Mouse (Mus musculus): ENCODE results near the gene BC037034. TPM values are rescaled to one million over a fixed set of nuclear protein-coding genes. Genes with fewer than 3 reads are reported as not detected.
"Not testable (repeated sequence)": the region's sequence is repeated elsewhere in the genome, so short reads cannot be mapped to it uniquely, and the experiment has no call there.

The BC037034 gene
- total RNA-seq, 2 experiments from 2014 or later, result 62.2 to 65.8 TPM

GRCm38 (mm10) chr5:138226491-138226890, 37.3 kb downstream of the BC037034 start:
- intact Hi-C loops (cut with DNase I), result no loop called here
- no peak for DNase-seq (ENCODE audit: low spot score in 2 of 2)

GRCm38 (mm10) chr5:138225700-138226099, 38.1 kb downstream of the BC037034 start, which contains the start of gene Nxpe5:
Gene Nxpe5 (plus strand): TSS chr5:138225898.
- no peak for DNase-seq (ENCODE audit: low spot score in 2 of 2)
- intact Hi-C loops (cut with DNase I), result no loop called here

GRCm38 (mm10) chr5:138223287-138223686, 40.5 kb downstream of the BC037034 start:
- DNase-seq (ENCODE audit: low spot score in 2 of 2), result peak in 1 of 2 experiments; percentile 5
- intact Hi-C loops (cut with DNase I), result loop anchor here (5.0 kb wide), 1 partner anchor 254 kb away; no protein-coding TSS in a partner anchor

DNA sequence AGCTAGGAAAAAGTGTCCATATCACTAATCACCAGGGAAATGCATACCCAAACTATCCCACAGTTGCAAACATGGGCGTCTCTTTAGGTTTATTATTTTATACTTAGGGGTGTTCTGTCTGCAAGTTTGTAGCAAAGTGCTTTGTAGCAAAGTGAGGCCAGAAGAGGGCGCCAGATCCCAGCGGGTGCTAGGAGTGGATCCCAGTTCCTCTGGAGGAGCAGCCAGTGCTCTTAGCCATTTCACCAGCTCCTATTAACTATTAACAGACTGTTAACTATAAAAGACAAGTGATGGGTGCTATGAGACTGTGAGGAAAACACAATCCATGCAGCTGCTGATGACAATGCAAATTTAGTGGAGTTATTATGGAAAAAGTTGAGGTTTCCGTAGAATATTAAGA, 41.7 kb downstream of the BC037034 start:
- DNase-seq (ENCODE audit: low spot score in 2 of 2), result peak; percentile 81 to 84
- intact Hi-C loops (cut with DNase I), result loop anchor here (5.0 kb wide), 1 partner anchor 255 kb away; no protein-coding TSS in a partner anchor

GRCm38 (mm10) chr5:138219864-138220263, 44.0 kb downstream of the BC037034 start:
- intact Hi-C loops (cut with DNase I), result loop anchor here (5.0 kb wide), 1 partner anchor 257 kb away; no protein-coding TSS in a partner anchor
- DNase-seq (ENCODE audit: low spot score in 2 of 2), result no peak

- DNase-seq (ENCODE audit: low spot score in 2 of 2); intact Hi-C loops (cut with DNase I): not testable (repeated sequence)
Observed at GRCm38 (mm10) chr5:138216632-138217031, 47.2 kb downstream of the BC037034 start.

Other genes starting within 250 kb of the BC037034 start
- not detected for gene Smok3a, start 242.8 kb downstream of the BC037034 start, total RNA-seq (2021)
- not detected for gene Smok3b, start 242.6 kb downstream of the BC037034 start, total RNA-seq (2021)
- gene Smok3c, start 210.8 kb downstream of the BC037034 start, total RNA-seq (2021), result not detected
- 10 to 100 TPM; 39.4 to 40.5 TPM for gene Zkscan1, start 178.9 kb downstream of the BC037034 start, total RNA-seq (2021)
- 10 to 100 TPM; 16.4 to 16.6 TPM for gene Zscan21, start 147.1 kb downstream of the BC037034 start, total RNA-seq (2021)
- 10 to 100 TPM; 11.5 to 16.9 TPM for gene Zfp113, start 108.3 kb downstream of the BC037034 start, total RNA-seq (2021)
- 100 to 1,000 TPM; 130 to 133 TPM for gene Cops6, start 103.0 kb downstream of the BC037034 start, total RNA-seq (2021)
- gene Ap4m1, start 92.0 kb downstream of the BC037034 start, total RNA-seq (2021), result 10 to 100 TPM; 22.9 to 23.4 TPM
- gene Mcm7, start 91.6 kb downstream of the BC037034 start, total RNA-seq (2021), result 10 to 100 TPM; 11.7 to 13.7 TPM
- gene Taf6, start 76.6 kb downstream of the BC037034 start, total RNA-seq (2021), result 10 to 100 TPM; 39.3 to 42.0 TPM
- 10 to 100 TPM; 15.6 to 16.9 TPM for gene Cnpy4, start 76.5 kb downstream of the BC037034 start, total RNA-seq (2021)
- 10 to 100 TPM in 1 of 2 experiments, 1 to 10 TPM in 1; 8.9 to 10.3 TPM for gene Mblac1, start 69.7 kb downstream of the BC037034 start, total RNA-seq (2021)
- under 1 TPM in 1 of 2 experiments, not detected in 1; 0.23 TPM for gene Nxpe5, start 38.1 kb downstream of the BC037034 start, total RNA-seq (2021)
- gene Lamtor4, start 8.6 kb downstream of the BC037034 start, total RNA-seq (2021), result 10 to 100 TPM; 56.9 to 59.8 TPM
- 1 to 10 TPM; 3.5 to 3.6 TPM for gene Gal3st4, start 8.8 kb upstream of the BC037034 start, total RNA-seq (2021)
- gene Gm43720, start 15.9 kb upstream of the BC037034 start, total RNA-seq (2021), result under 1 TPM in 1 of 2 experiments, not detected in 1; 0.09 TPM
- 1 to 10 TPM; 1.3 to 2.1 TPM for gene Gpc2, start 16.0 kb upstream of the BC037034 start, total RNA-seq (2021)
- gene Stag3, start 16.2 kb upstream of the BC037034 start, total RNA-seq (2021), result 1 to 10 TPM in 1 of 2 experiments, under 1 TPM in 1; 0.57 to 1.1 TPM
- not detected for gene Pvrig, start 77.9 kb upstream of the BC037034 start, total RNA-seq (2021)
- gene Zfp157, start 177.4 kb upstream of the BC037034 start, total RNA-seq (2021), result 10 to 100 TPM; 21.2 to 21.8 TPM